Mouse (Mus musculus) CH12.LX (cell line): ENCODE measurements around the gene Syt9. TPM values are rescaled to one million over a fixed set of nuclear protein-coding genes. Genes with fewer than 3 reads are reported as not detected.

Source experiments
- DNase-seq: peaks from one replicate; pipeline ENCODE4 v3.0.0-alpha.2; 2013; ENCODE audit errors: extremely low read depth
- H3K27ac ChIP-seq: 2 replicates; pipeline ENCODE4 v1.5.1; 2012; ENCODE audit warnings: low read depth, mild to moderate bottlenecking, control low read depth, moderate library complexity; ENCODE audit not compliant: insufficient read depth
- H3K27me3 ChIP-seq: replicated peaks from 2 replicates; pipeline ENCODE3; 2012; ENCODE audit warnings: inconsistent platforms
- H3K36me3 ChIP-seq, 2 experiments: replicated peaks in 1 of 2; 2 replicates each; pipeline versions ENCODE3 to v1.6.1; 2012; ENCODE audit warnings: inconsistent platforms in 1 of 2, low read length in 1 of 2, mild to moderate bottlenecking in 1 of 2, mixed read lengths in 1 of 2, moderate library complexity in 1 of 2; ENCODE audit not compliant: control insufficient read depth in 1 of 2, insufficient read depth in 1 of 2
- H3K4me1 ChIP-seq, 2 experiments: 2 replicates each; pipeline ENCODE4 v1.6.1; 2012; ENCODE audit warnings: inconsistent platforms in 1 of 2, moderate library complexity in 1 of 2; ENCODE audit not compliant: insufficient read depth in 2 of 2, control insufficient read depth in 1 of 2
- H3K4me2 ChIP-seq: 2 replicates; pipeline ENCODE4 v1.6.1; 2012; ENCODE audit warnings: low read depth, mild to moderate bottlenecking, control low read depth; ENCODE audit not compliant: poor library complexity, insufficient read depth, severe bottlenecking
- H3K4me3 ChIP-seq, 3 experiments: fragments of 150-350 bp in 1 of 3; sonication (generic) in 1 of 3; replicated peaks in 1 of 3; 2 replicates each; pipeline versions ENCODE3 to v1.5.1; 2011 to 2012; ENCODE audit warnings: low read depth in 2 of 3, low read length in 2 of 3, mild to moderate bottlenecking in 2 of 3, moderate library complexity in 2 of 3, control low read depth in 1 of 3, improper control_type of control experiment in 1 of 3, inconsistent platforms in 1 of 3, mixed read lengths in 1 of 3; ENCODE audit not compliant: poor library complexity in 1 of 3
- H3K79me2 ChIP-seq: replicated peaks from 2 replicates; pipeline ENCODE4 v1.6.1; 2012; ENCODE audit warnings: mild to moderate bottlenecking, moderate library complexity; ENCODE audit not compliant: control insufficient read depth, poor library complexity, insufficient read depth, severe bottlenecking; ENCODE audit errors: extremely low read depth
- H3K9ac ChIP-seq: 2 replicates; pipeline ENCODE4 v1.6.1; 2012; ENCODE audit warnings: low read depth, mild to moderate bottlenecking, control low read depth, moderate library complexity; ENCODE audit not compliant: insufficient read depth
- H3K9me3 ChIP-seq: replicated peaks from 2 replicates; pipeline ENCODE3; 2012; ENCODE audit warnings: low read length, inconsistent platforms, mixed read lengths
- BHLHE40 ChIP-seq: IDR thresholded peaks from 2 replicates; pipeline ENCODE4 v1.6.1; 2011; ENCODE audit warnings: mild to moderate bottlenecking, low read depth, low read length, improper control_type of control experiment
- CTCF ChIP-seq, 2 experiments: IDR thresholded peaks in 1 of 2; conservative IDR thresholded peaks in 1 of 2; 2 replicates each; pipeline ENCODE4 v1.5.1; 2011 to 2012; ENCODE audit warnings: low read depth in 2 of 2, low read length in 2 of 2, improper control_type of control experiment in 1 of 2, inconsistent platforms in 1 of 2, mild to moderate bottlenecking in 1 of 2, moderate library complexity in 1 of 2
- E2F4 ChIP-seq: IDR thresholded peaks from 2 replicates; pipeline ENCODE4 v1.6.1; 2011; ENCODE audit warnings: low read depth, low read length, improper control_type of control experiment; ENCODE audit not compliant: insufficient replicate concordance
- EP300 ChIP-seq: IDR thresholded peaks from 2 replicates; pipeline ENCODE4 v1.6.1; 2011; ENCODE audit warnings: low read length, improper control_type of control experiment
- HCFC1 ChIP-seq: IDR thresholded peaks from 2 replicates; pipeline ENCODE4 v1.6.1; 2012; ENCODE audit warnings: low read depth, mild to moderate bottlenecking, inconsistent platforms, low read length, improper control_type of control experiment
- MAZ ChIP-seq: IDR thresholded peaks from 2 replicates; pipeline ENCODE4 v1.6.1; 2012; ENCODE audit warnings: low read depth, mild to moderate bottlenecking, inconsistent platforms, low read length, improper control_type of control experiment, moderate library complexity
- MEF2A ChIP-seq: IDR thresholded peaks from 2 replicates; pipeline ENCODE4 v1.6.1; 2014; ENCODE audit warnings: low read depth, mild to moderate bottlenecking, inconsistent platforms, low read length, improper control_type of control experiment, borderline replicate concordance
- NELFE ChIP-seq: IDR thresholded peaks from 2 replicates; pipeline ENCODE4 v1.6.1; 2011; ENCODE audit warnings: low read depth, low read length, improper control_type of control experiment
- NRF1 ChIP-seq: IDR thresholded peaks from 2 replicates; pipeline ENCODE4 v1.6.1; 2014; ENCODE audit warnings: low read depth, mild to moderate bottlenecking, inconsistent platforms, low read length, improper control_type of control experiment, moderate library complexity
- POLR2A ChIP-seq: IDR thresholded peaks from 2 replicates; pipeline ENCODE4 v1.6.1; 2011; ENCODE audit warnings: low read depth, mild to moderate bottlenecking, improper control_type of control experiment, low read length
- RAD21 ChIP-seq: IDR thresholded peaks from 2 replicates; pipeline ENCODE4 v1.6.1; 2011; ENCODE audit warnings: low read depth, mild to moderate bottlenecking, low read length, improper control_type of control experiment, moderate library complexity
- SMC3 ChIP-seq: IDR thresholded peaks from 2 replicates; pipeline ENCODE4 v1.6.1; 2011; ENCODE audit warnings: low read depth, low read length, improper control_type of control experiment
- TCF12 ChIP-seq: IDR thresholded peaks from 2 replicates; pipeline ENCODE4 v1.6.1; 2014; ENCODE audit warnings: low read depth, mild to moderate bottlenecking, inconsistent platforms, low read length, improper control_type of control experiment
- UBTF ChIP-seq: IDR thresholded peaks from 2 replicates; pipeline ENCODE4 v1.6.1; 2012; ENCODE audit warnings: low read depth, mild to moderate bottlenecking, inconsistent platforms, low read length, improper control_type of control experiment, moderate library complexity
- USF1 ChIP-seq: IDR thresholded peaks from 2 replicates; pipeline ENCODE4 v1.6.1; 2014; ENCODE audit warnings: low read depth, mild to moderate bottlenecking, inconsistent platforms, low read length, improper control_type of control experiment
- ZKSCAN1 ChIP-seq: IDR thresholded peaks from 2 replicates; pipeline ENCODE4 v1.6.1; 2012; ENCODE audit warnings: low read depth, inconsistent platforms, low read length, improper control_type of control experiment, borderline replicate concordance
- ZMIZ1 ChIP-seq: IDR thresholded peaks from 2 replicates; pipeline ENCODE4 v1.6.1; 2012; ENCODE audit warnings: low read depth, mild to moderate bottlenecking, inconsistent platforms, low read length, improper control_type of control experiment
- ZNF384 ChIP-seq: IDR thresholded peaks from 2 replicates; pipeline ENCODE4 v1.6.1; 2012; ENCODE audit warnings: low read depth, low read length, improper control_type of control experiment, inconsistent platforms
- dilution Hi-C: fragments of 300-500 bp; cut with MboI; formaldehyde crosslinking; loops from 2 replicates; pipeline ENCODE4 v1.14.3; 2020; ENCODE audit warnings: low sequenced_read_pairs; ENCODE audit not compliant: extremely low pct_unique_long_range_greater_than_20kb, extremely low pct_ligation_motif_present
- in situ Hi-C: fragments of 300-500 bp; cut with MboI; formaldehyde crosslinking; loops from 3 replicates; pipeline ENCODE4 v1.14.3; 2019; ENCODE audit warnings: low sequenced_read_pairs, low pct_ligation_motif_present, low pct_unique_long_range_greater_than_20kb, mixed read lengths
- polyA plus RNA-seq: library from polyadenylated mRNA; unstranded; fragments of >175 nt; gene quantifications from 2 replicates; pipeline ENCODE4 v1.2.1, GENCODE M21; 2012; ENCODE audit warnings: low read depth; ENCODE audit not compliant: insufficient read length
- total RNA-seq, 2 experiments: library from RNA; depleted of rRNA; stranded (reverse); fragments of 300-350 nt in 1 of 2; fragments of >200 nt in 1 of 2; gene quantifications; 2 replicates each; pipeline ENCODE4 v1.2.3; 2012 to 2014

Syt9 gene
- total and polyA plus RNA-seq, 3 experiments, result not detected

- Histone ChIP-seq H3K4me3 (no peak overlapping the region), H3K4me2 (no peak overlapping the region), H3K9ac (no peak overlapping the region), H3K27me3 (no peaks in the 10 kb centered on the region), H3K27ac (no peak overlapping the region), H3K4me1 (peaks cover 0 to 4% of the 10 kb centered on the region in 2 experiments; a peak in 2 of 4 replicates), H3K79me2 (no peaks in the 10 kb centered on the region), H3K36me3 (no peaks in the 10 kb centered on the region), H3K9me3 (no peaks in the 10 kb centered on the region)
- dilution Hi-C loops (no loop called here), in situ Hi-C loops (no loop called here)
- DNase-seq, result peak; percentile 45
- TF ChIP-seq RAD21 (peak; percentile 40), USF1 (no peak), CTCF (conservative IDR thresholded peaks at IDR 0.05 in 1 of 2, IDR thresholded peaks at IDR 0.05 in 1 of 2; ENCODE audit: low read depth in 2 of 2, low read length in 2 of 2) (peak; percentile 44 to 55; a peak in 3 of 4 replicates), SMC3 (peak; percentile 41), BHLHE40 (no peak)
These were observed 185.4 kb downstream of the Syt9 start for GRCm38 (mm10) chr7:107555906-107556305.

- Histone ChIP-seq H3K9me3 (no peaks in the 10 kb centered on the region), H3K4me3 (no peak overlapping the region), H3K36me3 (no peaks in the 10 kb centered on the region), H3K4me2 (no peak overlapping the region), H3K79me2 (no peaks in the 10 kb centered on the region), H3K27me3 (no peaks in the 10 kb centered on the region), H3K9ac (no peak overlapping the region), H3K27ac (no peak overlapping the region), H3K4me1 (no peaks in the 10 kb centered on the region)
- TF ChIP-seq ZNF384 (no peak), HCFC1 (no peak), MAZ (no peak), ZMIZ1 (no peak), SMC3 (no peak), E2F4 (no peak), MEF2A (no peak), UBTF (no peak), NRF1 (no peak), NELFE (no peak), USF1 (no peak), EP300 (no peak), POLR2A (no peak), BHLHE40 (no peak), ZKSCAN1 (no peak), TCF12 (no peak)
- in situ Hi-C loops, result no loop called here
- dilution Hi-C loops, result no loop called here
- DNase-seq, result no peak
These were observed 190.1 kb downstream of the Syt9 start for GRCm38 (mm10) chr7:107560675-107561074.
